Mouse (Mus musculus) layer of hippocampus, adult 9-11 months (tissue): ENCODE results near the gene Bmp4.

Experiments
- DNase-seq: peaks from one replicate; pipeline ENCODE4 v3.0.0; 2022

The Bmp4 gene

GRCm38 (mm10) chr14:46390249-46390775 lies at the start of gene Bmp4:
Gene Bmp4, minus strand, starts transcription at chr14:46390669.
- DNase-seq, result no peak

GRCm38 (mm10) chr14:46439461-46440048 lies 49.1 kb upstream of the Bmp4 start:
- no peak for DNase-seq

GRCm38 (mm10) chr14:46436471-46437090 lies 46.1 kb upstream of the Bmp4 start:
- DNase-seq, result no peak

- DNase-seq, result no peak
Measured at GRCm38 (mm10) chr14:46430231-46430630, 39.8 kb upstream of the Bmp4 start.

- DNase-seq, result no peak
Measured at GRCm38 (mm10) chr14:46427251-46427650, 36.8 kb upstream of the Bmp4 start.

- no peak for DNase-seq
Measured at GRCm38 (mm10) chr14:46421823-46422222, 31.4 kb upstream of the Bmp4 start.

GRCm38 (mm10) chr14:46419269-46419668 lies 28.8 kb upstream of the Bmp4 start:
- DNase-seq, result no peak

- DNase-seq, result no peak
Measured at GRCm38 (mm10) chr14:46418371-46419097, 28.1 kb upstream of the Bmp4 start.

GRCm38 (mm10) chr14:46412497-46413000 lies 22.1 kb upstream of the Bmp4 start:
- DNase-seq, result no peak

GRCm38 (mm10) chr14:46410557-46411120 lies 20.2 kb upstream of the Bmp4 start:
- no peak for DNase-seq

GRCm38 (mm10) chr14:46409016-46409415 lies 18.5 kb upstream of the Bmp4 start:
- DNase-seq, result peak; percentile 6

- DNase-seq, result no peak
Measured at GRCm38 (mm10) chr14:46408319-46408718, 17.9 kb upstream of the Bmp4 start.

GRCm38 (mm10) chr14:46399925-46400324 lies 9.5 kb upstream of the Bmp4 start:
- no peak for DNase-seq

GRCm38 (mm10) chr14:46398091-46398695 lies 7.7 kb upstream of the Bmp4 start:
- DNase-seq, result no peak

GRCm38 (mm10) chr14:46391621-46392170 lies 1.2 kb upstream of the Bmp4 start:
- DNase-seq, result no peak

- DNase-seq, result no peak
Measured at GRCm38 (mm10) chr14:46389438-46390248, 826 bp downstream of the Bmp4 start.

GRCm38 (mm10) chr14:46388636-46389035 lies 1.8 kb downstream of the Bmp4 start:
- no peak for DNase-seq

GRCm38 (mm10) chr14:46387821-46388481 lies 2.5 kb downstream of the Bmp4 start:
- DNase-seq, result no peak

- DNase-seq, result no peak
Measured at GRCm38 (mm10) chr14:46387357-46387671, 3.2 kb downstream of the Bmp4 start.

- no peak for DNase-seq
Measured at GRCm38 (mm10) chr14:46386478-46387356, 3.8 kb downstream of the Bmp4 start.
